Mouse (Mus musculus) testis, adult 2 months (tissue): ENCODE results near the gene Ubap1.

Experiments used
- CTCF ChIP-seq: fragments of 200-500 bp; IDR thresholded peaks from 2 replicates; pipeline ENCODE4 v1.5.1; 2012; ENCODE audit warnings: low read depth, mild to moderate bottlenecking, inconsistent platforms, low read length, moderate library complexity; ENCODE audit not compliant: control insufficient read depth, insufficient read depth, insufficient replicate concordance
- POLR2A ChIP-seq: fragments of 200-500 bp; IDR thresholded peaks from 2 replicates; pipeline ENCODE4 v1.6.1; 2012; ENCODE audit warnings: low read depth, mild to moderate bottlenecking, inconsistent platforms, low read length, moderate library complexity; ENCODE audit not compliant: control insufficient read depth

- no peak for TF ChIP-seq POLR2A
- no peak for TF ChIP-seq CTCF
These were observed 28.8 kb downstream of the Ubap1 start for GRCm38 (mm10) chr4:41377567-41377966.
